Mouse (Mus musculus): ENCODE results near the gene Amotl1. TPM values are rescaled to one million over a fixed set of nuclear protein-coding genes. Genes with fewer than 3 reads are reported as not detected.

Gene Amotl1
- polyA plus RNA-seq, 1 experiment from 2014 or later: 35.3 TPM

DNA sequence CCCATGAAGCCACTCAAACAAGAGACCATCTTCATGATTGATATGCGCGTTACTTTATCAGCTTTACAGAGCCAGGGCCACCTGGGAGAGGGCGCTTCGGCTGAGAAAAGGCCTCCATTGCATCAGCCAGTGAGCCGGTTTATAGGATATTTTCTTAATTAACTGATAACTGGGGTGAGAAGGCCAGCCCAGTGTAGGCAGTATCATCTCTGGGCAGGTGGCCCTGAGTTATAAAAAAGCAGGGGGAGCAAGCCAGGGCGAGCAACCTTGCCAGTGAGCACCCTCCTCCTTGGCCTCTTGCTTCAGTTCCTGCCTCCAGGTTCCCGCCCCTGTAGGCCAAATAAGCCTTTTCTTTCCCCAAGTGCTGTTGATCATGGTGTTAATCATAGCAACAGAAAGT is 81.5 kb downstream of the Amotl1 start:
- Histone ChIP-seq H3K9ac (no peak overlapping the region), H3K4me3 (no peak overlapping the region), H3K9me3 (no peaks in the 10 kb centered on the region), H3K27me3 (no peaks in the 10 kb centered on the region), H3K4me1 (peaks cover 4% of the 10 kb centered on the region; the same call in 1 of the 2 replicates), H3K4me2 (replicated peaks) (no peak overlapping the region), H3K36me3 (peaks cover 91% of the 10 kb centered on the region), H3K27ac (no peak overlapping the region)
- no peak for ATAC-seq (ENCODE audit: low FRiP score, low read depth)
- 89% methylated on average over 7 of the region's 7 CpGs for WGBS

- Histone ChIP-seq H3K36me3 (peaks cover 96% of the 10 kb centered on the region), H3K27ac (no peak overlapping the region), H3K9ac (no peak overlapping the region), H3K4me1 (peaks cover 4% of the 10 kb centered on the region; the same call in 1 of the 2 replicates), H3K4me2 (replicated peaks) (no peak overlapping the region), H3K4me3 (no peak overlapping the region), H3K27me3 (no peaks in the 10 kb centered on the region), H3K9me3 (no peaks in the 10 kb centered on the region)
- WGBS: 83% methylated on average over 4 of the region's 4 CpGs
- no peak for ATAC-seq (ENCODE audit: low FRiP score, low read depth)
Measured at GRCm38 (mm10) chr9:14560545-14560944, 84.3 kb downstream of the Amotl1 start.

- H3K4me2 ChIP-seq (replicated peaks): no peak overlapping the region
- H3K4me1 ChIP-seq: peaks cover 4% of the 10 kb centered on the region; the same call in 1 of the 2 replicates
- peaks cover 96% of the 10 kb centered on the region for H3K36me3 ChIP-seq
- no peaks in the 10 kb centered on the region for H3K9me3 ChIP-seq
- no peaks in the 10 kb centered on the region for H3K27me3 ChIP-seq
- H3K4me3 ChIP-seq: no peak overlapping the region
- no peak overlapping the region for H3K9ac ChIP-seq
- ATAC-seq (ENCODE audit: low FRiP score, low read depth): no peak
- no peak overlapping the region for H3K27ac ChIP-seq
- 85% methylated on average over 9 of the region's 9 CpGs for WGBS
Measured at GRCm38 (mm10) chr9:14559996-14560395, 84.9 kb downstream of the Amotl1 start.

DNA sequence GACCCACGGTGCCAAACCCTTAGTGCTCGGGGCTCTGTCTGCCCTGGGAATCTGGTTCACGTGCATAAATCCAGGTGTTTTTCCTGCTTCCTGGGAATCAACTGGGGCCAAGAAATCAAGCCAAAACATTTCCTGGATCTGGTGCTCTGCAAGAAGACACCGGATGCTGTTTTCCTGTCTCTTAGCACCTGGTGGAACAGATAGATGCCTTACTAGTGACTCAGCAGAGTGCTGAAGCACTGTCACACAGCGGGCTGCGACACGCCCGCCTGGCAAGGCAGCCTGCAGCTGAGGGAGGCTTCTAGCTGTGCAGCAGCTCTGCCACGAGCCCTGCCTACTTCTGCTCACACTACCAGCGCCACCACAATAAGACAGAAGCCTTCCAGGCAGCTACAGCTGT is 85.4 kb downstream of the Amotl1 start:
- no peaks in the 10 kb centered on the region for H3K27me3 ChIP-seq
- ATAC-seq (ENCODE audit: low FRiP score, low read depth): no peak
- H3K4me3 ChIP-seq: no peak overlapping the region
- peaks cover 95% of the 10 kb centered on the region for H3K36me3 ChIP-seq
- H3K4me2 ChIP-seq (replicated peaks): no peak overlapping the region
- no peak overlapping the region for H3K27ac ChIP-seq
- H3K9ac ChIP-seq: no peak overlapping the region
- 70% methylated on average over 10 of the region's 10 CpGs for WGBS
- H3K4me1 ChIP-seq: peaks cover 4% of the 10 kb centered on the region; the same call in 1 of the 2 replicates
- H3K9me3 ChIP-seq: no peaks in the 10 kb centered on the region

DNA sequence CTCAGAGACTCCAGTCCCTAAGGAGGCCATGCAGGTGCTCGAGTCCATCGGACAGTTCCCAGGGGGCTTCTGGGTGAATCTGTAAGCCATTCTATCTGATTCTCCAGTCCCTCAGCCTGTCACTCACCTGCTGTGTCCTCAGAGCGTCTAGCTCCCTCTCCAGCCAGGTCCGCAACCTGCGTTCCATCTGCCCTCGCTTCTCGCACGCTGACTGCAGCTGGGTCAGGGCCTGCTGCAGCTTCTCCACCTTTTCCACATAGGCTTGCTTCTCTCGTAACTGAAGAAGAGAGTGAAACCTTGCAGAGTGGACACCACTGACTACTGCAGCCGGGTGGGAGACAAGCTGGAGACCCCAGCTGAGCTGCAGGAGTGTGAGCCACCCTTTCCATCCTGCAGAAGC is 86.5 kb downstream of the Amotl1 start:
- no peak overlapping the region for H3K27ac ChIP-seq
- ATAC-seq (ENCODE audit: low FRiP score, low read depth): no peak
- no peak overlapping the region for H3K4me2 ChIP-seq (replicated peaks)
- no peak overlapping the region for H3K4me3 ChIP-seq
- no peaks in the 10 kb centered on the region for H3K9me3 ChIP-seq
- peaks cover 95% of the 10 kb centered on the region for H3K36me3 ChIP-seq
- WGBS: 92% methylated on average over 10 of the region's 10 CpGs
- H3K27me3 ChIP-seq: no peaks in the 10 kb centered on the region
- peaks cover 4% of the 10 kb centered on the region; the same call in 1 of the 2 replicates for H3K4me1 ChIP-seq
- H3K9ac ChIP-seq: no peak overlapping the region

- Histone ChIP-seq H3K9me3 (no peaks in the 10 kb centered on the region), H3K4me2 (replicated peaks) (no peak overlapping the region), H3K36me3 (peaks cover 92% of the 10 kb centered on the region), H3K4me1 (no peaks in the 10 kb centered on the region), H3K27me3 (no peaks in the 10 kb centered on the region), H3K27ac (0 out of 2 replicates have a peak overlapping the region, but pooled peaks have one; percentile 0), H3K4me3 (no peak overlapping the region), H3K9ac (no peak overlapping the region)
- WGBS: 55% methylated on average over 11 of the region's 11 CpGs
- no peak for ATAC-seq (ENCODE audit: low FRiP score, low read depth)
Measured at GRCm38 (mm10) chr9:14548366-14548761, 96.5 kb downstream of the Amotl1 start.

DNA sequence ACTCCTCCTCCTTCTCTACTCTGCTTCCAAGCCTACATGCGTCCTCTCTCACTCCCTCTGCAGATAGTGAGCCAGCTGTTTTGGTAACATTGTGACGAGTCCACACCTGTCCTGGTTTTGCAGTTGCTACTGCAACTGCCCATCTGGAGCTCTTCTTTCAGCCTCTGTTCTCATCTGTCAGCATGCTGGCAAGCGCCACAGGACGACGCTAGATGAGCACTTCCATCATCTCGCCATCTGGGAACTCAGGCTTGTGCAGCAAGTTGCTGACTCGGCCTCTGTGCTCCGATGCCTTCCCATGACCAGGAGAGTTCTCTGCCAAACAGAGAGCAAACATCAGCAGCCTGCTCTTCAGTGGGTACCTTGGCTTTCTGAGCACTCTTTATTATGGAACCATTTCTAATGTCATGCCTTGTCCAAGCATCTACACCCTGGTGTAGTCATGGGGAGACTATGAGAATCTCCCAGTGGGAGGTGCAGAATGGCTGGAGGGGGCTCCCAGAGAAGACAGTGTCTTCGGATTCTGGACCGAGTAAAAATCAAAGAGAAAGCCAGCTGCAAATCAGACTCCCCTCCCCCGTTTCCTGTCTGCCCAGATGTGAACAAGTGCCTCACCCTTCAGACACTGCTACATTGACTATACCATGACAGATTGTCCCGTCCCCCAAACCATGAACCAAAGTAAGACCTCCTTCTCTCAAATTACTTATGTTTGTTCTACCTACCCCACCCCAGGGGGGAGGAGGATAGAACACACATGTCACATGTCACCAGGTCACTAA is 97.1 kb downstream of the Amotl1 start:
- Histone ChIP-seq H3K36me3 (peaks cover 90% of the 10 kb centered on the region), H3K4me1 (no peaks in the 10 kb centered on the region), H3K9me3 (no peaks in the 10 kb centered on the region), H3K27me3 (no peaks in the 10 kb centered on the region), H3K4me3 (no peak overlapping the region), H3K27ac (0 out of 2 replicates have a peak overlapping the region, but pooled peaks have one; percentile 0), H3K4me2 (replicated peaks) (no peak overlapping the region), H3K9ac (no peak overlapping the region)
- ATAC-seq (ENCODE audit: low FRiP score, low read depth): no peak; the same call in 1 of the 2 replicates
- WGBS: 51% methylated on average over 12 of the region's 12 CpGs

DNA sequence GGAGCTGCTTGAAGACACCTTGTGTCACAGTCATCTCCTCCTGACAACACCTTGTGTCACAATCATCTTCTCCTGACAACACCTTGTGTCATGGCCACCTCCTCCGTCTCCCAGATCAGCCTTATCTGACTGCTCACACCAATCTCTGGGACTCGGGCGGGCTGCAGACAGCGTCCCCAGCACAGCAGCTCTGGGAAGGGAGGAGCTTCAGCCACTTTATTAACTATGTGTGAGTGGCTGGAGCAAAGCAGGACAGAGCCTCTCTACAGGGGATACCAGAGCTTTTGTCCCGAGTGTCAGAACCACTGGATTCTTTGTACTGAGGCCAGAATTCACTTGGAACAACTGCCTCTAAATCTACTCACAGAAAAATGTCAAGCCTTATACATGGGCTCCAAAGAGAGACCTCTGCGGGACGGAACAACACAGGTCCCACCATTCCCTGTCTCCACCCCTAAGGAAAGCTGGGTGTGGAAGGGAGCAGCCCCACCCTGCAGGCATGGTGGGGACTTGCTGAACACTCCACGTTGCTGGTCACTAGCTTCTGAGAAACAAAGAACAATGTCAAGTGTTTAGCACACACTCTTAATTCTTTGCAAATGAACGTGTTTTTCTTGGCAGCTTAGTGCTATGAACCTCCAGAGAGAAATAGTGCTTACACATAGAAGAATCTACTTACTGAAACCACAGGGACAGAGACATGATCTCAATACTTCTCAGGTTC is 100.7 kb downstream of the Amotl1 start:
- no peaks in the 10 kb centered on the region for H3K4me1 ChIP-seq
- WGBS: 71% methylated on average over 9 of the region's 9 CpGs
- no peak overlapping the region for H3K9ac ChIP-seq
- H3K9me3 ChIP-seq: no peaks in the 10 kb centered on the region
- no peak for ATAC-seq (ENCODE audit: low FRiP score, low read depth)
- H3K4me3 ChIP-seq: no peak overlapping the region
- no peaks in the 10 kb centered on the region for H3K27me3 ChIP-seq
- no peak overlapping the region for H3K4me2 ChIP-seq (replicated peaks)
- peaks cover 94% of the 10 kb centered on the region for H3K36me3 ChIP-seq
- 0 out of 2 replicates have a peak overlapping the region, but pooled peaks have one; percentile 6 for H3K27ac ChIP-seq

GRCm38 (mm10) chr9:14534833-14535456 is 109.9 kb downstream of the Amotl1 start:
- Histone ChIP-seq H3K27ac (no peak overlapping the region), H3K4me1 (no peaks in the 10 kb centered on the region), H3K36me3 (peaks cover 16% of the 10 kb centered on the region), H3K9me3 (0 out of 2 replicates have a peak, but pooled peaks cover 5% of the 10 kb centered on the region), H3K9ac (no peak overlapping the region), H3K4me3 (no peak overlapping the region), H3K27me3 (no peaks in the 10 kb centered on the region), H3K4me2 (replicated peaks) (no peak overlapping the region)
- 85% methylated on average over 9 of the region's 9 CpGs for WGBS
- no peak for ATAC-seq (ENCODE audit: low FRiP score, low read depth)

DNA sequence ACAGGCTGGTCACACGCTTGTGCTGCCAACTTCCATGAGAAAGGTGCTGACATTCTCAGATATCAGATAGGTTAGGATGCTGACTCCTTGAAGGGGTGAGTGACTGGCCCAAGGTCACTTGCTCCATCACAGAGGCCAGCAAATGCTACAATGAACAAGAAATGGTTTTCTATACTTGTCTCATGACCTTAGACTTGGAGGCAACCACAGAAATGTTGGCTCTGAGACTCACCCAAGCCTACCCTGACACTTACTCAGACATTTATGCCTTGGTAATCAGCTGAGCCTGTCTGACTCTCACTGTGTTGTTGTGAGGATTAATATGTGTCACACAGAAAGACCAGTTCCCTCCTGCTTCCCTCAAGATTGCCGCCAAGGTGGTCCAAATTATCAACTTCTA is 111.2 kb downstream of the Amotl1 start:
- no peak for ATAC-seq (ENCODE audit: low FRiP score, low read depth)
- Histone ChIP-seq H3K9me3 (0 out of 2 replicates have a peak, but pooled peaks cover under 1% of the 10 kb centered on the region), H3K4me1 (no peaks in the 10 kb centered on the region), H3K27ac (no peak overlapping the region), H3K9ac (no peak overlapping the region), H3K4me2 (replicated peaks) (no peak overlapping the region), H3K27me3 (no peaks in the 10 kb centered on the region), H3K36me3 (peaks cover 3% of the 10 kb centered on the region; the same call in 1 of the 2 replicates), H3K4me3 (no peak overlapping the region)
- 91% methylated on average over 2 of the region's 2 CpGs for WGBS

DNA sequence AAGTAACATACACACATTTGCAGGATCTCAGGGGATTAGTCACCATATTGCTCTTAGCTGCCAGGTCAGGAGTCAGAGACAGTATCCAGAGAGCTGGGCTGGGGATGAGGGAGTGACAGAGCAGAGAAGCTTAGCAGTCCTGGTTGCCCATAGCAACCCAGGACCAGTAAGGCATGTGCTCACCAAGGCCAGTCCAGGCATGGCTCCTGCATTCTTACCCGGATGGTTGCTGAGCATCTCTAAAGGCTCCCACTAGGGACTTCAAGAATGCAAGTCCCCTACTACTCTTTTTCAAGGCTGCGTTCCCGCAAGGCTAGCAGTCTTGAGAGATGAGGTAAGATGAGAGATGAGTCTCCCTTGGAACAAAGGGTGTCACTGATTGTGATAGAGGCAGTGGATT is 112.6 kb downstream of the Amotl1 start:
- H3K4me3 ChIP-seq: no peak overlapping the region
- H3K27ac ChIP-seq: no peak overlapping the region
- H3K9ac ChIP-seq: no peak overlapping the region
- no peaks in the 10 kb centered on the region for H3K27me3 ChIP-seq
- ATAC-seq (ENCODE audit: low FRiP score, low read depth): peak; percentile 44; the same call in 1 of the 2 replicates
- no peaks in the 10 kb centered on the region for H3K4me1 ChIP-seq
- H3K36me3 ChIP-seq: no peaks in the 10 kb centered on the region
- H3K4me2 ChIP-seq (replicated peaks): no peak overlapping the region
- 72% methylated on average over 3 of the region's 3 CpGs for WGBS
- H3K9me3 ChIP-seq: no peaks in the 10 kb centered on the region

DNA sequence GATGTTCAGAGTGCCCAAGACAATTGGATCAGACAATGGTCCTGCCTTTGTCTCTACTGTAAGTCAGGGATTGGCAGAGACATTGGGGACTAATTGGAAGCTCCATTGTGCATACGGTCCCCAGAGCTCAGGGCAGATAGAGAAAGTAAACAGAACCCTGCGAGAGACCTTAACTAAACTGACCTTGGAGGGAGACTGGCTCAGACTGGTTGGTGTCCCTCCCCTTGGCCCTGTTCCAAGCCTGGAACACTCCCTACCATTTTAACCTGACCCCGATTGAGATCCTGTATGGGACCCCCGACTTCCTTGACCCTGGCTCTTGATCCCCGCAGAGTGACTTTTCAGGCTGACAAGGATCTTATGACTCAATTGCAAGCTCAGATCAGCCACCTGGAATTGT is 114.9 kb downstream of the Amotl1 start:
- no peak overlapping the region for H3K4me3 ChIP-seq
- H3K36me3 ChIP-seq: no peaks in the 10 kb centered on the region
- H3K27me3 ChIP-seq: no peaks in the 10 kb centered on the region
- no peaks in the 10 kb centered on the region for H3K9me3 ChIP-seq
- H3K4me2 ChIP-seq (replicated peaks): no peak overlapping the region
- no peak overlapping the region for H3K27ac ChIP-seq
- ATAC-seq (ENCODE audit: low FRiP score, low read depth): no peak
- 81% methylated on average over 5 of the region's 5 CpGs for WGBS
- H3K4me1 ChIP-seq: no peaks in the 10 kb centered on the region
- no peak overlapping the region for H3K9ac ChIP-seq

Data from limb, embryonic 13.5 days (tissue).